Mouse (Mus musculus) left cerebral cortex, adult 8-10 months (tissue): ENCODE data around the gene Pam. TPM values are rescaled to one million over a fixed set of nuclear protein-coding genes. Genes with fewer than 3 reads are reported as not detected.

Source experiments
- DNase-seq, 2 experiments: peaks; one replicate each; pipeline ENCODE4 v3.0.0; 2022; ENCODE audit warnings: low spot score in 2 of 2
- total RNA-seq, 4 experiments: library from RNA; stranded (reverse); gene quantifications; 2 replicates each; pipeline ENCODE4 v1.2.4; 2022

The Pam gene
- total RNA-seq, 4 experiments from 2014 or later: 216 to 256 (median 234) TPM

DNA sequence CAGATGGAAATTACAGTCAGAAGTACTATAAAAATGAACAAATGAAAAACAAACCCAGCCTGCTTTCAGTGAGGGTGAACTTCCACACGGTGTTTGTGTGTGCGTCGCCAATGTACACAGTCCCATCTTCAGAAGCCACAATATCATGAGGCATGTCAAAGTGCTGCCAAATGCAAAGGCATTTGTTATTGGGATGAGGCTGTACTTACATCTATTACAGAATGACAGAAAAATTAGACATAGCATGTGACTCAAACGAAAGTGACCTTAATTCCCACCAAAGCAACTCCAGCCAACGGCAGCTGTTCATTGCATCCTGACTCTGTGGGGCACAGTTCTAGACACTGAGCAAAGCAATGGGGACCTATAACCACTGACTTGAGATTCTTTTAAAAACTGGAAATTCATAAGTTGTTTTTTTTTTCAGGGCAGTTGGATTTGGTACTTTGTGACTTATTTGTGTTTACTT is 261.1 kb downstream of the Pam start:
- no peak for DNase-seq

DNA sequence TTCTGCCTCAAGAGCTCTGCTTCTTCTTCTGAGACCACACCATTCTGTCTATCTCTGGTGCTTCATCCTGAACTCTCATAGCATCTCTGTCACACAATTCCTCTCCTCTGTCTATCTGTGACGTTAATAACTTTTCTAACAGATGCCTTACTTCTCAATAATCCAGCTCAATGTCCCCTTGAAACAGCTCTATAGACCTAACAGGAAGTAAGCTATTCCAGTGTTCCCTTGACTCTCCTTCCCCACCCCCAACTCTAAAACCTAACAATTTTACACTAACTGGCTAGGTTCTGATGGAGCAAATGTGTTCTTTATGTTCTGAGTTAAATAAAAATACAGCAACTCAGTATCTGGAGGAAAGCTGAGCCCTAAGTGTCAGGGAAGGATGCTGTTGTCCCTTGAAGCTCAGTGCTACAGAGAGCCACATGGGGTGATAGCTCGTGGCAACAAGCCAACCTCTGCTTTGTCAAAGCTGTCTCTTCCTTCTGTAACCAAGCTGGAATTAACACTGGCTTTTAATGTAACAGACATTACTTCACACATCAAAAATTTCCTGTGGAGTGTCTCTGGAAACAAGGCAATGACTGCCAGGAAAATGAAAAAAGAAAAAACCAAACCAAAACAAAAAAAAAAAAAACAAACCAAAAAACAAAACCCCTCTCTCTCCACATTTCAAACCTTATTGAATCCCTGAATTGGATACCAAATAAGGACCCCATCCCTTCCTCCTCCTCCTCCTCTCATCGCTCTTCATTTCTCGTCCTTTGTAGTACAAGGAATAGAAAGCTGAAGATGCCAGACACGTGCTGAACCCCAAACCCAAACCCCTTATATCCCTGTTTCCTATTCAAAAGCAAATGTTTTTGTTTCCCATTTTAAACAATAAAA is 261.7 kb downstream of the Pam start:
- no peak for DNase-seq

DNA sequence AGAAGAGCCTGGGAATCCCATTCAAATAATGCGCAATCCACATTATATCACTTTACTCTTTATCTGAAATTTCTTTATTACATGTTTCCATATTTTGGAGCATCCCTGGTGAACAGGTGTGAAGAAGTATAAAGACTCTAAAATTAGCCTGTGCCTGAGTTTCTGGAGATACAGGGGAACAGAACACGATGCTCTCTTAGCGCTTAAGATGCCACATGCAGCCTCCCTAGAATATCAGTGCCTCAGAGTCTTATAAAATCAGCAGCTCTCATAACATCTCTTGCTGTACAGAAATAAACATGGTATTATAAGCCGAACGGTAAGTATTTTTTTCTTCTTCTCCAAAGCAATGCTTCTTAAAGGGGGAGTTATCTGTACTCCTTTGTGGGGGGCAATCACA is 267.4 kb downstream of the Pam start:
- DNase-seq: no peak

DNA sequence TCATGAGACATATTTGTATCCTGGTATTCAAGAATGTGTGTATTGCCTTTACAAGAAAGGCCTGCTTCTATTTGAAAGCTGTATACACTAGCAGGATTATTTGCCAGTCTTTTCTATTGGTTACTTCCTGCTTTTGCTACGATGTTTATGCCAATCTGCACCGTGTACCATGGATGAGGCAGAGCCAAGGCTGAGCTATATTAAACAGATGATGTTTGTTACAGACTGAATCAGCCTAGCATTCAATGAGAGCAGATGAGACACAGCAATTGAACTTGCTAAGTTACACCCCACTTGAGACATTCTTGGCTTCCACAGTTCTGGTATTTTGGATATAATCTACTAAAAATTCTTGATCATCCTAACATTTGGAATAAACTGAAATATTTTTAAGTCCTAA is 267.9 kb downstream of the Pam start:
- DNase-seq: no peak

DNA sequence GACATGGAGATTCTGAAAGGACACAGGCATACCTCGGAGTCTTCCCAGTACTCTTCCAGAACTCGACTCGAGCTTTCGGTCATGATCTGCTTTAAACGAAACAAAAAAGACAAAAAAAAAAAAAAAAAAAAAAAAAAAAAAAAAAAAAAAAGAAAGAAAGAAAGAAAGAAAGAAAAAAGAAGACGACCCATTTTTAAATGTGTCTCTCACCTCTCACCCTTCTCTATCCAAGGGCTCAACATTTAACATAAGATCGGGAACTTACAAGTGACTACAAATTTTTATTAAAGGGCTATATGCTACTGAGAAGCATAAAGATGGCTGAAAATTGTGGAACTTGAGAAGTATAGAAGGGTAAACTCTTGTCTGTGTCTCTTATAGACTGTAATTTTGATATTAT is 272.5 kb downstream of the Pam start:
- no peak for DNase-seq

DNA sequence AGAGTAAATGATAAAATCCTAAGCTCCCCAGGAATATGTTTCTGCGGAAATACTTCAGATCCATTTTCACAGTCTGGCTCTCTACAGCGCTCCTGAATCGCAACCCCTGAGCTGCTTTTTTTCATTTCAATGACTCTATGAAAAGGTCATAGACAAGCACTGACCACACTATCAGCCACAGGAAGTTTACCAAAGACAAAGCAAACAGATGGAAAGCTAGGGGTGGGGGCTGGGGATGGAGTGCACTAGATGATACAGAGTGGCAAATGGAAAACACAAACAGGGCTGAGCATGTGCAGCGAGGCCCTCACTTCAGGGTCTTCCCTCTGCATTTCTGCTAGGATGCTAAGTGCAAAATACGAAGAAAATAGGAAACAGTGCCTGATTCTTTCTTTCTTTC is 273.2 kb downstream of the Pam start:
- no peak for DNase-seq

DNA sequence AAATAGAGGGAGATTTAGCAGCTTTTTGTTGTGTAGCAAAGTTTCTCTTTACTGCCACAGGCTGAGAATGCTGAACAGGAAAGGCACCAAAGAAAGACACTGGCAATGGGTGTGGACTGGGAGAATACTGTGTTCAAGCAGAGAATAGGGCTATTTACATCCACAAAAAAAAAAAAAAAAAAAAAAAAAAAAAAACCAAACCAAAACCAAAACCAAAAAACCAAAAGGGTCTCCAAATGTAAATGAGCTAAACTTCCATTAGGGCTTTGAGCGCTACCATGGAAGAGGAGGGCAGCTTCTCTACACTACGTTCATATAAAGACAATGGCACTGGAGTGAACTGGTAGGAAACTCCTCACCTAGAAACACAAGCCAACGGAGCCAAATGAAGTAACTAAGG is 274.2 kb downstream of the Pam start:
- no peak for DNase-seq

DNA sequence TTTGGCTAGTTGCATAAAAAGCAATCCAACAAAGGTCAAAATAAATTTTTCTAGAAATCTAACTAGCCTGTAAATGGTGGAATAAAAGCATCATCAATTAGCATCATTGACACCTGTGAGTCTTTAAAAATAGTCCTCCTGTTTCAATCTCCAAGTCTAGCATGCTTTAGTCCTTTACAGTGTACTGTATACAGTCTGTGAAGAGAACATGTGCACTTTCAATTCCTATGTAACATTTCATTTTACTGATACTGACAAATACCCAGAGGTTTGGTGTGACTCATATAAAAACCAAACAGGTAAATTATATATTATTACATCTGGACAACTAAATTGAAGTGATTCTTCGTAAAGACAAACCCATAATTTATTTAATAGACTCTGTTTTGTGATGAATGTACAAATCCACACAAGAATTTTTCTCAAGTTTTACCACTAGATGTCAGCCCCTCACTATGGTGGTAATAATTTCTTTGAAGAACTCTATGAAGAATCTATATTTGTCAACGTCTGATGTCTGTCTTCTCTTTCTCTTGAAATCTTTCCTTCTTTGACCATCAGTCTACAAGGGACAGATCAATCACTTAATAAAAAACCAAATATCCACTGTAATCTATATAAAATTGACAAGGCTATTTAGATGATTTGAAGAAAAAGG is 286.1 kb downstream of the Pam start:
- no peak for DNase-seq

DNA sequence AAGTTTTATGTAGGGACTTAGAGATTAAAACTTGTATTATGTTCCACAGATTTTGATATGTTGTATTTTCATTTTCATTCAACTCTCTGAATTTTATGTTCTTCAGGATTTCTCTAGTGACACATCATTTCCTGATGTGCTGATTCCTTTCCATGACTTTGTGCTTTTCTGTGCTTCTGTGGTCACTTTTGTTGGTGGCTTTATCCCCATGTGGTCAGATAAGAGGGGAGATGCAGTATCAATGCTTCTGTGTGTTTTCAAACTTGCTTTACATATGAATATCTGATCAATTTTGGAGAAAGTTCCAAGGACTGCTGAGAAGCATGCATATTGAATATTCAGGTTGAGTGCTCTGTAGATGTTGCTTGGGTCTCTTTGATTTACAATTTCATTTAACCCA is 290.9 kb downstream of the Pam start:
- DNase-seq: no peak

DNA sequence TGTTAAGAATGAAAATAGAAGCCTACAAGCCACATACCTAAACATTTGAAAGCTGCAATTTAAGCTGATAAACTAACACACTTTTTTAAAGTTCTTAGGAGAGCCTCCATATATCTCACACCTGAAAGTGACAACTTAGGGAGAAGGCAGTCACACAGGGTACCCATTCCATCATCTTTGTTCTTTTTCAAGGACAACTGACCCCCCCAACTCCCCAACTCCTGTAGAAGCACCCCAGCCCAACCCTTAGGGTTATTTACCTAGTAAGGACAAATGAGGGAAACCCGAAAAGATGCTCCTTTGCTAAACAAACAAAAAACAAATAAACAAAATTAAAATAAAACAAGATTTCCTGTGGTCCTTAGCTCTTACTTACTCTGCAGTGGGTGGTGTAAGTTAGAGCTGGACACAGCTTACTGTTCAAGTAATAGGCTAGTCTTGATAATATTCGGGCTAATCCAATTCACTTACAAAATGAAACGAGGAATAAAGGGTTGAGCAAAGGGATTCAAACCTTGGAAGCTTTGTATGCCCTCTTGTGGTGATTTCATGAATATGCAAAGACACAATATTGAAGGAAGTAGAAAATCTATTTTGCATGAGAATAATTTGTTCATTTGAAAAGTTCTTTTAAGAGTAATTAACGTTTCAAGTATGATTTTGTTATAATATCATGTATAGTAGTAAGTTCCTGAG is 293.1 kb downstream of the Pam start:
- no peak for DNase-seq

DNA sequence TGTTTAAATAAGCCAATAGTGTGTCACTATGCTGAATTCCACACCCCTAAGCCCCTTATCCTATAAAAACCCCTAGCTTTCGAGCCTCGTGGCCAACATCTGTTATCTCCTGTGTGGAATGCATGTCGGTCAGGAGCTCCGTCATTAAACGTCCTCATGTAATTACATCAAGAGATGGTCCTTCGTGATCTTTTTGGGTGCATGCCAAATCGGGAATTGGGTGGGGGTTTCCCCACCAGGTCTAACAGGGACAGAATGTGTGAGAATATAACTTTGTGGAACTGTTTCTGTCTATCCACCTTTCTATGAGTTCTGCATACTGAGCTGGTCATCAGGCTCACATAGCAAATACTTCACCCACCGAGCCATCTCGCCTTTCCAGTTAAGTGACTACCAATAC is 299.5 kb downstream of the Pam start:
- no peak for DNase-seq

DNA sequence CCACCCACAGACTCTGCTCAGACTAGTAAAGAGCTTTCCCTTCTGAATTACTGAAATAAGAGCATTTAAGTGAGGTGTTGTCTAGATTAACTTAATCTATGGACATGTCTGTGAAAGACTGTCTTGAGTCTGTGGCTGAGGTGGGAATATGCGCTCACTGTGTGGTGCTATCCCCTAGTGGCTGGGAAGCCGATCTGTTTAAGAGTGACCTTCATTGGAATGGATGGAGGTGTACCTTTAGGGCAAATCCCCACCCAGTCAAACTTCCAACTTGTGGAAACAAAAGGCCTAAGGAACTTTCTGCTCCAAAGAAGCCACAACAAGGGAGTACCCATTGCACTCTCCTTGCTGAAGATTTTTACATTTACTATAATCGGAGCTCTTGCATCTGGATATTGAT is 301.3 kb downstream of the Pam start:
- no peak for DNase-seq

DNA sequence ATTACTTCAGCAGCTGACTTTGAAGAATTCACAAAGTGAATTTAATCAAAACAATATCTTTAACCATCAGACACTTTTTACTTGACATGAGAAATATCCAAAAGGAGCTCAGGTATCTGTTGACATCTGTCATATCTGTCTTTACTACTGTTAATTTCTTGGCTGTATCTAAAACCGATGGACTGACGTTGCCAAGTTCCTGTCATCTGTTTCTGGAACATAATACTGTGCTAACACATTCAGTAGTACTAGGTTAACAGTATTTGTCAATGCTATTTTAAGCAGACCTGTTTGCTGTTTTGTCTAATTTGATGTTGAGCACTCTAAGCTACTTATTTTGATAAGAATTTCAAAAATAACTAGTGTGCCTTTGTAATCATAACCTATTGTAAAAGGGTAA is 307.0 kb downstream of the Pam start:
- no peak for DNase-seq

DNA sequence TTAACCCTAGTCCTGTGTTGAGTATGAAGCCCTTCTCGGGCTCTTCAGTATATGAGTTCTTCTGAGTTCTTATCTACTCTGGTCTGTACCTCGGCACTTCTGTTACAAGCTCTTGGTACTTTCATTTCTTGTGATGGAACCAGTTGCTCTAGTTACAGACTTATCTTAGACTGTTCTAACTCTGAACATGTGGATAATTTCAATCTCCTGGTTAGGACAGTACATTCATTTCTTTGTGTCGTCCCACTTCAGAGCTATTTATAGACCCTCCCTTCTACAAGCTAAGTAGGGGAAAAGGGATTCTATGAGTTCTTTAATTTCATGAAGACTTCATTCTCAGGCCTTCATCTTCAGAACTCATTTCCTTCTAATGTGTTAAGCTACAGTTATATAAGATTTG is 307.8 kb downstream of the Pam start:
- DNase-seq: no peak

DNA sequence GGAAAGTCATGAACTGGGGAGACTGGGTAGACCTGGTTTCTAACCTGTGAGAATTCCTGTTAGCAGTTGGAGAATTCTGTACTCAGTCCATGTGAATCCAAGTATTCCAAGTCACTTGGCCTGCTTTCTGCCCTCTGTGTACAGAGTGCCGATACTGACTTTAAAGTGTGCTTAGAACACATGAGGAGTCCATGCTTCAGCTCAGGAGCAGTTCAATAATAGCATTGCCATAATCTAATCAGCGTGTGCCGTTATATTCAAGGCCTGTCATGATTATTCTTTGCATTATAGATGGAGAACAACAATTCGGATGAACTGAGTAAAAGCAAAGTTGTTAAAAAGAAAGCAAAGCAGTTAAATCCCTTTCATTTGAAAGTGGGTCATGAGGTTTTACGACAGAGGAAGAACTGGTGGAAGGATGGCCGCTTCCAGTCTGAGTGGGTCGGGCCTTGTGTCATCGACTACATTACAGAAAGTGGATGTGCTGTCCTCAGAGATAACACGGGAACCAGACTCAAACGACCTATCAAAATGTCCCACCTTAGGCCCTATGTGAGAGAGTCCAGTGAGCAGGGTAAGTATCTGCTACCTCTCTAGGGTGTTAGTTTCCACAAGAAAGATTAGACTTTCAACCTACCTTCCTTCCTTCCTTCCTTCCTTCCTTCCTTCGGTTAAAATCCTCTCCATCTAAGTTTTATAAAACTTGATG is 309.6 kb downstream of the Pam start:
- no peak for DNase-seq

DNA sequence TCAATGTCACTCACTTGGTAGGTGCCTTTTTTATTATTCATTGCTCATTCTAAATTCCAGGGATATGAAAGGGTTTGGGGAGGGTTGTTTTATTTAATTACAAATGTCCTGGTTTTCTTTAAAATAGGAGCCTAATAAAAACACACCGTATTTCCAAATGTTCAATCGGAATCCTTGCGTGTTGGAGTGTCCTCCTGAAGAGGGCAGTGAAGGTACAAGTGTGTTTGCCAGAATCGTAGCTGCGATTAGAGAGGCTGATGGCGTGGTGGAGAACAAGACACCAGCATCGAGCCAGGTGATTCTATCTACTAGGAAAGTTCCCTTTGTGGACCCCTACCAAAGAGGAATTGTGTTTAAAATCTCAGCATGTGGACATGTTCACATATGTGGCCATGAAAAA is 310.5 kb downstream of the Pam start:
- no peak for DNase-seq

DNA sequence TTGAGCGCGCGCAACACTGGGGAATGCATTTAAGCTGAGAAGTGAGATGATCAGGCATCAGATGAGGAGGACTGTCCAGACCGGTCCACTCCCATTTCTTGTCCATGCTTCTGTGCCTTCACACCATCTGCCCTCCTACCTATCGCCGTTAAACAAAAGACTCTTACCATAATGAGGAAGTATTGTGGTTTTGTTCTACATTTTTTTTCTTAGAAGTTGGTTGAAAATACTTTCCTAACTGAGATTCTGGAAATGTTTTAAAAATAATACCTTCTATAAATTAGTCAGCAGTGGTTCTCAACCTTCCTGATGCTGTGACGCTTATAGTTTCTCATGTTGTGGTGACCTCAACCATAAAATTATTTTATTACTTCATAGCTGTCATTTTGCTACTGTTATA is 313.8 kb downstream of the Pam start:
- DNase-seq: no peak

DNA sequence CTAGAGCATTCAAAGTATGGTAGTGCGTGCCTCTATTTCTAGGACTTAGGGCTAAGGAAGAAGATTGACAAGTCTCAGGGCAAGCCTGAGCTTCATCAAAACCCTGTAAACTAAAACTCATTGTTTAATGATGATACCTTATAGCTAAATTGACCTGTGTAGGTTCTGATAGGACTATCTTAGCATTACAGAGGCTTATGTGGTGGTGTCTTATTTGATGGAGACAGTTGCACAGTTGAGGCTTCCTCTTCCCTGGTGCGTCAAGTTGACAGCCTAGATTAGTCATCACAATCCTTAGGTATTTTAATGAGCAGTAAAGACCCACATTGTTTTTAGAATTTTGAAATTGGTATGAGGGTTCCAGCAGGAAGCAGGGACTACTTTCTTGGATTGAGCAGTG is 321.5 kb downstream of the Pam start:
- DNase-seq: no peak

DNA sequence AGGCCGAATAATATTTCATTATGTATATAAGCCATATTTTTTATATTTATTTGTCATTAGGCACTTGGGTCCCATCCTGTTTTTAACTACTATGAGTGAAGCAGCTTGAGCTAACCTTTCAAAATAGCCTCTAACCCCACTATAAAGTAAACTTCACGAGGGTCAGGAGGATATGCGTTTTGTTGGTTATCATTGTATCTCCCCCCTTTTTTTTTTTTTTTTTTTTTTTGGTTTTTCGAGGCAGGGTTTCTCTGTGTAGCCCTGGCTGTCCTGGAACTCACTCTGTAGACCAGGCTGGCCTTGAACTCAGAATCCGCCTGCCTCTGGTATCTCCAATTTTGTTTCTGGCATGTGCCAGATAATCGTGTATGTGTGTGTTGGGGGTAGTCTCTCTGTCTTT is 322.1 kb downstream of the Pam start:
- no peak for DNase-seq

DNA sequence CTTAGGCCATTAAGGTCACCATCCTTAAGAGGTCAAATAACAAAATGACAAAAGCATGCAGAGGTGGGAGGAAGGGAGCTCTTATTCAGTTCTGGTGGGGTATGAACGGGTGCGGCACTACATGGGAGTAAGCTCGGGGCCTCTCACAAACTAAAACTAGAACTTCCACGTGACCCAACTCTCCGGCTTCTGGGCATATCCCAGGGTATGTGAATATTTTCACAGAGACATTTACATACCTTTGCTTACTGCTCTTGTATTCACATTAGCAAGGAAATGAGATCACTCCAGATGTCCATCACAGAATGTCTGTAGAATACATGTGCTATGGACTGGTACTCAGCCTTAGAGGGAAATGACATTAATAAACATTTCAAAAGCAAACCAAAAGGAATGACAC is 323.7 kb downstream of the Pam start:
- no peak for DNase-seq

DNA sequence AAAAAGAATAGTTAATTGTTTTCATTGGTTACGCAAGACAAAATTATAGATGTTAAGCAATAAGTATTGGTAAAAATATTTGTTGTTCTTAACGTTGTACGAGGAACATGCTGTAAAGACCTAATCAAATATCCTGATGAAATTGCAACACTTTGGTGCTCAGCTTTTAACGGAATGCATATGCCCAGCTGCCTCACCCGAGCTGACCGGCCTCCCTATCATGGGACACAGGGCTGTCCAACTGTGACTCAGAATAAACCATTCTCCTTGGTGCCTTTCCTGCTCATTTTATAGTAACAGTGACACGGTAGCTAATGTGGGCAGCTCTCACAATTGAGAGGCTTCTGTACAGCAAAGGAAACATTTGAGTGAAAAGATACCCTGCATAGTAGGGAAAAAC is 324.3 kb downstream of the Pam start:
- no peak for DNase-seq
